ENCODE assay signal across 8 mouse cellular contexts in the genomic region with DNA sequence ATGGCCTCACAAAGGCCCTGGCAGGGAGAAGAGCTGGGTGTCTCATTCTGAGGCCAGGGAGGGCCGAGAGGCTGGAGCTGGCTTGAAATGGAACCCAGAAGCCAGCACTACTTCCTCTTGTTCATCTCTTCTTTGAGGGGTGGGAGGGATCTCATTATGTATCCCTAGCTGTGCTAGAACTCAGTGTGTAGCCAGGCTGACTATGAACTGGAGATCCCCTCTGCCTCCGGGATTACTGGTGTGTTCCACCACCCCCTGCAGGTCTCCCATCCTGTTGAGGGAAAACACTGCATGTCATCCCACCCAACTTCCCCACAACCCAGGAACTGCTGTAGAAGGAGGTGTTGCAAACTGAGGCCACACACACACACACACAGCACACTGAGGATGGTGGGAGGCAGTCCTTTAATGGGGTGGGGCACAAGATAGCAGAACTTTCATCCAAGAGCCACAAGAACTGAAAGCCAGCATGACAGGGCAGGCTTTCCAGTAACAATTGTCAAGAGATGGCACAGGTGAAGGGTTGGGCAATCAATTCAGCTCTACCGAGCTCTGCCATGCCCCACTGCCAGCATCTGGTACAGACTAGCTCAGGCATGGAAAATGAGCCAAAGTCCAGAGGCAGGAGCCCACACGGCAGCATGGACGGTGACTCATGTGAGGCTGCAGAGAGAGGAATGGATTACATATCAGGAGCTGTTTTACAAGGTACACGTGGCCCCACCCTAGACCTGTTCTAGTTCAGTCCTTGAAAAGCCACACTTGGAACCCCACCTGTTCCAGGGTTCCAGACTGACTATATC. TPM values are rescaled to one million over a fixed set of nuclear protein-coding genes. Genes with fewer than 3 reads are reported as not detected.
DNase-seq lines count a peak whose midpoint lies in the region; ATAC-seq and TF ChIP-seq lines count a peak whose summit lies in the region.

No protein-coding gene starts in this region.

- WGBS in lung, embryonic 15.5 days: 63% methylated on average over 6 of the region's 6 CpGs
- 66% methylated on average over 6 of the region's 6 CpGs for WGBS in hindbrain, embryonic 12.5 days
- 61% methylated on average over 6 of the region's 6 CpGs for WGBS in limb, embryonic 14.5 days
- WGBS in stomach, embryonic 15.5 days: 57% methylated on average over 6 of the region's 6 CpGs

- TF ChIP-seq POLR2A in limb, embryonic 14.5 days (IDR thresholded peaks at IDR 0.05; ENCODE audit: borderline replicate concordance, extremely low read depth, insufficient read depth, insufficient read length): no peak

- H3K36me3 ChIP-seq in lung, embryonic 15.5 days: peaks cover 40% of the 10 kb centered on the region
- H3K36me3 ChIP-seq in hindbrain, embryonic 12.5 days: peaks cover 48% of the 10 kb centered on the region
- peaks cover 50% of the 10 kb centered on the region for H3K36me3 ChIP-seq in limb, embryonic 14.5 days (ENCODE audit: control insufficient read depth, insufficient read depth, low read length)
- H3K36me3 ChIP-seq in stomach, embryonic 15.5 days: peaks cover 21% of the 10 kb centered on the region

- peak overlapping the region; percentile 81 for H3K27ac ChIP-seq in lung, embryonic 15.5 days
- peak overlapping the region; percentile 79 for H3K27ac ChIP-seq in hindbrain, embryonic 12.5 days
- 0 out of 2 replicates have a peak overlapping the region, but pooled peaks have one; percentile 9 for H3K27ac ChIP-seq in limb, embryonic 14.5 days (replicated peaks; ENCODE audit: low read depth, low read length)
- peak overlapping the region; percentile 78 for H3K27ac ChIP-seq in stomach, embryonic 15.5 days

- H3K4me1 ChIP-seq in lung, embryonic 15.5 days: peaks cover 15% of the 10 kb centered on the region
- peaks cover 22% of the 10 kb centered on the region for H3K4me1 ChIP-seq in hindbrain, embryonic 12.5 days
- peaks cover 6% of the 10 kb centered on the region for H3K4me1 ChIP-seq in limb, embryonic 14.5 days (ENCODE audit: control insufficient read depth, insufficient read depth, low read length)
- peaks cover 17% of the 10 kb centered on the region for H3K4me1 ChIP-seq in stomach, embryonic 15.5 days

- ATAC-seq in lung, embryonic 15.5 days (ENCODE audit: borderline replicate concordance, extremely low read depth, low FRiP score, low TSS enrichment): peak; percentile 24
- ATAC-seq in hindbrain, embryonic 12.5 days (ENCODE audit: low FRiP score): no peak; the same call in none of the 2 replicates
- ATAC-seq in limb, embryonic 14.5 days (ENCODE audit: low FRiP score, low read depth): peak; percentile 9; the same call in 1 of the 2 replicates
- ATAC-seq in stomach, embryonic 15.5 days (ENCODE audit: insufficient read depth, low FRiP score, low read depth): 0 out of 2 replicates have a peak, but pooled peaks have one; percentile 9
- ATAC-seq in megakaryocyte-erythroid progenitor cell, adult 5-6 weeks (replicated peaks; ENCODE audit: low FRiP score, low TSS enrichment, poor library complexity, severe bottlenecking): no peak; the same call in 1 of the 2 replicates

- no peaks in the 10 kb centered on the region for H3K9me3 ChIP-seq in lung, embryonic 15.5 days
- H3K9me3 ChIP-seq in hindbrain, embryonic 12.5 days (replicated peaks): no peaks in the 10 kb centered on the region
- H3K9me3 ChIP-seq in limb, embryonic 14.5 days (ENCODE audit: control insufficient read depth, low read length): no peaks in the 10 kb centered on the region
- no peaks in the 10 kb centered on the region for H3K9me3 ChIP-seq in stomach, embryonic 15.5 days

- H3K27me3 ChIP-seq in lung, embryonic 15.5 days: no peaks in the 10 kb centered on the region
- H3K27me3 ChIP-seq in hindbrain, embryonic 12.5 days: peaks cover 3% of the 10 kb centered on the region; the same call in 1 of the 2 replicates
- no peaks in the 10 kb centered on the region for H3K27me3 ChIP-seq in limb, embryonic 14.5 days (ENCODE audit: control insufficient read depth, insufficient read depth, low read length)
- no peaks in the 10 kb centered on the region for H3K27me3 ChIP-seq in stomach, embryonic 15.5 days (replicated peaks)

- intact Hi-C loops in left cerebral cortex, postnatal 14 days (cut with DNase I): no loop called here

- peak overlapping the region; percentile 24 for H3K4me2 ChIP-seq in lung, embryonic 15.5 days
- peak overlapping the region; percentile 83 for H3K4me2 ChIP-seq in hindbrain, embryonic 12.5 days (replicated peaks)
- peak overlapping the region; percentile 95 for H3K4me2 ChIP-seq in limb, embryonic 14.5 days (replicated peaks; ENCODE audit: low read depth, low read length, severe bottlenecking)
- peak overlapping the region; percentile 77 for H3K4me2 ChIP-seq in stomach, embryonic 15.5 days

- no peak for DNase-seq in lung, postnatal 14 days
- DNase-seq in cerebellum, postnatal 14 days: peak; percentile 62 to 63
- DNase-seq in limb, embryonic 14.5 days (ENCODE audit: low spot score): no peak
- no peak for DNase-seq in left cerebral cortex, postnatal 14 days (ENCODE audit: low spot score in 2 of 2)

- peak overlapping the region; percentile 75; the same call in 1 of the 2 replicates for H3K9ac ChIP-seq in lung, embryonic 15.5 days
- H3K9ac ChIP-seq in hindbrain, embryonic 12.5 days: peak overlapping the region; percentile 83
- H3K9ac ChIP-seq in limb, embryonic 14.5 days (ENCODE audit: low read depth, low read length, severe bottlenecking): no peak overlapping the region
- peak overlapping the region; percentile 78; the same call in 1 of the 2 replicates for H3K9ac ChIP-seq in stomach, embryonic 15.5 days

- H3K4me3 ChIP-seq in lung, embryonic 15.5 days: peak overlapping the region; percentile 84
- H3K4me3 ChIP-seq in hindbrain, embryonic 12.5 days: peak overlapping the region; percentile 50; the same call in 1 of the 2 replicates
- peak overlapping the region; percentile 64; the same call in 1 of the 2 replicates for H3K4me3 ChIP-seq in limb, embryonic 14.5 days (replicated peaks; ENCODE audit: low read length)
- H3K4me3 ChIP-seq in stomach, embryonic 15.5 days (replicated peaks): peak overlapping the region; percentile 68

RNA-seq across cellular contexts. Expression of gene BC029722, which starts 0.4 kb away (rescaled TPM):
- 17.4 and 19.7 TPM in 2 replicates for polyA plus RNA-seq in lung, embryonic 15.5 days (2015; fragmentation: Nextera tagmentation; extraction: Ambion mirVana)
- polyA plus RNA-seq in hindbrain, embryonic 12.5 days (2016; fragmentation: Nextera tagmentation; extraction: Ambion mirVana): 17.1 and 17.3 TPM in 2 replicates
- 20.6 and 22.2 TPM in 2 replicates for polyA plus RNA-seq in limb, embryonic 14.5 days (2012; rRNA removed)
- 12.1 and 14.1 TPM in 2 replicates for polyA plus RNA-seq in limb, embryonic 14.5 days (2014; fragmentation: Nextera tagmentation; extraction: Ambion mirVana)
- 20.8 and 23.9 TPM in 2 replicates for polyA plus RNA-seq in stomach, embryonic 15.5 days (2015; fragmentation: Nextera tagmentation; extraction: Ambion mirVana)
- 10 to 100 TPM; 45.7 to 50.3 TPM for total RNA-seq in left cerebral cortex, postnatal 14 days (2021)
- total RNA-seq in megakaryocyte-erythroid progenitor cell, adult 5-6 weeks (2014; fragmentation: Nextera tagmentation): 9.0 and 9.9 TPM in 2 replicates
- 4.4 and 10.3 TPM in 2 replicates for total RNA-seq in megakaryocyte-erythroid progenitor cell, adult 5-6 weeks (2017)

RNA-seq across cellular contexts. Expression of gene Eif6, which starts 7.1 kb away (rescaled TPM):
- 184 and 199 TPM in 2 replicates for polyA plus RNA-seq in lung, embryonic 15.5 days (2015; fragmentation: Nextera tagmentation; extraction: Ambion mirVana)
- polyA plus RNA-seq in hindbrain, embryonic 12.5 days (2016; fragmentation: Nextera tagmentation; extraction: Ambion mirVana): 151 and 160 TPM in 2 replicates
- 95.8 and 98.7 TPM in 2 replicates for polyA plus RNA-seq in limb, embryonic 14.5 days (2012; rRNA removed)
- polyA plus RNA-seq in limb, embryonic 14.5 days (2014; fragmentation: Nextera tagmentation; extraction: Ambion mirVana): 170 and 174 TPM in 2 replicates
- polyA plus RNA-seq in stomach, embryonic 15.5 days (2015; fragmentation: Nextera tagmentation; extraction: Ambion mirVana): 212 and 227 TPM in 2 replicates
- 10 to 100 TPM; 65.3 to 67.6 TPM for total RNA-seq in left cerebral cortex, postnatal 14 days (2021)
- 234 and 280 TPM in 2 replicates for total RNA-seq in megakaryocyte-erythroid progenitor cell, adult 5-6 weeks (2014; fragmentation: Nextera tagmentation)
- 50.6 and 110 TPM in 2 replicates for total RNA-seq in megakaryocyte-erythroid progenitor cell, adult 5-6 weeks (2017)

RNA-seq across cellular contexts. Expression of gene Fam83c, which starts 15.0 kb away (rescaled TPM):
- 0.10 and 0.21 TPM in 2 replicates for polyA plus RNA-seq in lung, embryonic 15.5 days (2015; fragmentation: Nextera tagmentation; extraction: Ambion mirVana)
- 0.41 and 0.46 TPM in 2 replicates for polyA plus RNA-seq in hindbrain, embryonic 12.5 days (2016; fragmentation: Nextera tagmentation; extraction: Ambion mirVana)
- 1.5 and 2.0 TPM in 2 replicates for polyA plus RNA-seq in limb, embryonic 14.5 days (2012; rRNA removed)
- polyA plus RNA-seq in limb, embryonic 14.5 days (2014; fragmentation: Nextera tagmentation; extraction: Ambion mirVana): 1.4 and 2.1 TPM in 2 replicates
- polyA plus RNA-seq in stomach, embryonic 15.5 days (2015; fragmentation: Nextera tagmentation; extraction: Ambion mirVana): 2.4 and 2.8 TPM in 2 replicates
- total RNA-seq in left cerebral cortex, postnatal 14 days (2021): not detected
- total RNA-seq in megakaryocyte-erythroid progenitor cell, adult 5-6 weeks (2014; fragmentation: Nextera tagmentation): not detected in 2 replicates
- total RNA-seq in megakaryocyte-erythroid progenitor cell, adult 5-6 weeks (2017): not detected in 2 replicates

RNA-seq across cellular contexts. Expression of gene Mmp24, which starts 44.5 kb away (rescaled TPM):
- 0.04 and 0.09 TPM in 2 replicates for polyA plus RNA-seq in lung, embryonic 15.5 days (2015; fragmentation: Nextera tagmentation; extraction: Ambion mirVana)
- polyA plus RNA-seq in hindbrain, embryonic 12.5 days (2016; fragmentation: Nextera tagmentation; extraction: Ambion mirVana): 5.3 and 6.0 TPM in 2 replicates
- 0.30 and 0.44 TPM in 2 replicates for polyA plus RNA-seq in limb, embryonic 14.5 days (2012; rRNA removed)
- 0.04 and 0.07 TPM in 2 replicates for polyA plus RNA-seq in limb, embryonic 14.5 days (2014; fragmentation: Nextera tagmentation; extraction: Ambion mirVana)
- 0.22 and 0.32 TPM in 2 replicates for polyA plus RNA-seq in stomach, embryonic 15.5 days (2015; fragmentation: Nextera tagmentation; extraction: Ambion mirVana)
- 10 to 100 TPM; 45.8 to 50.0 TPM for total RNA-seq in left cerebral cortex, postnatal 14 days (2021)
- total RNA-seq in megakaryocyte-erythroid progenitor cell, adult 5-6 weeks (2014; fragmentation: Nextera tagmentation): not detected in 2 replicates
- 0.05 TPM in 1 of 2 replicates, not detected in the other for total RNA-seq in megakaryocyte-erythroid progenitor cell, adult 5-6 weeks (2017)

Comparison
In these comparisons a context has a peak if more than half of its experiments do, and no peak if none do; other contexts are left out.
1. ATAC-seq: peak in lung, embryonic 15.5 days (single experiment), limb, embryonic 14.5 days (single experiment) and stomach, embryonic 15.5 days (single experiment); none in hindbrain, embryonic 12.5 days (single experiment) and megakaryocyte-erythroid progenitor cell, adult 5-6 weeks (single experiment).
2. H3K27ac ChIP-seq: peak in every context shown above with its lines; median percentile 81 in lung, embryonic 15.5 days; 79 in hindbrain, embryonic 12.5 days; 78 in stomach, embryonic 15.5 days; 9 in limb, embryonic 14.5 days.
3. H3K4me2 ChIP-seq: peak in every context shown above with its lines; median percentile 95 in limb, embryonic 14.5 days; 83 in hindbrain, embryonic 12.5 days; 77 in stomach, embryonic 15.5 days; 24 in lung, embryonic 15.5 days.
4. DNase-seq: peak in cerebellum, postnatal 14 days (2 of 2); none in lung, postnatal 14 days (single experiment), limb, embryonic 14.5 days (single experiment) and left cerebral cortex, postnatal 14 days (0 of 2).
5. Peak in every context shown above with its lines, with median percentiles within 50 percentile points of each other: H3K4me3 ChIP-seq.